Mouse (Mus musculus) forebrain, embryonic 13.5 days (tissue): ENCODE measurements at regions not wholly inside any gene's neighbourhood (a gene's known extent, or its start where the extent isn't known, plus 50 kb on each side); places are given as distances from the start of the nearest gene placed in this dataset.

Source experiments
- ATAC-seq: fragments of 200-750 bp; cut with Nextera tagmentation; 2 replicates; pipeline ENCODE4 v1.8.0; 2017
- H3K27ac ChIP-seq: fragments of 300-500 bp; sonication (generic); 2 replicates; pipeline ENCODE4 v1.5.1; 2015; ENCODE audit warnings: inconsistent platforms, mild to moderate bottlenecking, moderate library complexity
- H3K27me3 ChIP-seq: fragments of 300-500 bp; sonication (generic); 2 replicates; pipeline ENCODE4 v1.6.1; 2015; ENCODE audit warnings: mild to moderate bottlenecking, inconsistent platforms
- H3K36me3 ChIP-seq: fragments of 300-500 bp; sonication (generic); 2 replicates; pipeline ENCODE4 v1.6.1; 2015; ENCODE audit warnings: mild to moderate bottlenecking, inconsistent platforms; ENCODE audit not compliant: poor library complexity, severe bottlenecking
- H3K4me1 ChIP-seq: fragments of 300-500 bp; sonication (generic); 2 replicates; pipeline ENCODE4 v1.6.1; 2015; ENCODE audit warnings: inconsistent platforms
- H3K4me2 ChIP-seq: fragments of 300-500 bp; sonication (generic); 2 replicates; pipeline ENCODE4 v1.6.1; 2015; ENCODE audit warnings: inconsistent platforms, mild to moderate bottlenecking, moderate library complexity
- H3K4me3 ChIP-seq: fragments of 300-500 bp; sonication (generic); 2 replicates; pipeline ENCODE4 v1.5.1; 2015; ENCODE audit warnings: mild to moderate bottlenecking, inconsistent platforms
- H3K9ac ChIP-seq: fragments of 300-500 bp; sonication (generic); 2 replicates; pipeline ENCODE4 v1.6.1; 2015; ENCODE audit warnings: mild to moderate bottlenecking, inconsistent platforms
- H3K9me3 ChIP-seq: fragments of 300-500 bp; sonication (generic); replicated peaks from 2 replicates; pipeline ENCODE4 v1.6.1; 2016; ENCODE audit warnings: inconsistent platforms
- WGBS: fragments of 180-500 bp; shearing (Covaris S2); methylation state at CpG from one replicate; pipeline ENCODE4 v1.1.7; 2015; 5-methylcytosine and 5-hydroxymethylcytosine counted together

GRCm38 (mm10) chr19:56199401-56200150, 87.4 kb upstream of the Habp2 start:
- H3K27ac ChIP-seq = no peak overlapping the region
- no peaks in the 10 kb centered on the region for H3K36me3 ChIP-seq
- no peak for ATAC-seq
- peaks cover 67% of the 10 kb centered on the region for H3K27me3 ChIP-seq
- H3K9me3 ChIP-seq = no peaks in the 10 kb centered on the region
- H3K4me1 ChIP-seq = no peaks in the 10 kb centered on the region
- no peak overlapping the region for H3K9ac ChIP-seq
- 58% methylated on average over 14 of the region's 14 CpGs for whole genome bisulfite sequencing
- H3K4me3 ChIP-seq = no peak overlapping the region
- H3K4me2 ChIP-seq = no peak overlapping the region

GRCm38 (mm10) chr19:56201007-56201682, 85.8 kb upstream of the Habp2 start:
- Histone ChIP-seq H3K27me3 (peaks cover 59% of the 10 kb centered on the region), H3K27ac (no peak overlapping the region), H3K4me1 (no peaks in the 10 kb centered on the region), H3K36me3 (no peaks in the 10 kb centered on the region), H3K9ac (no peak overlapping the region), H3K4me2 (no peak overlapping the region), H3K4me3 (no peak overlapping the region), H3K9me3 (no peaks in the 10 kb centered on the region)
- 86% methylated on average over 9 of the region's 9 CpGs for WGBS
- no peak for ATAC-seq

GRCm38 (mm10) chr19:56201738-56202480, 85.0 kb upstream of the Habp2 start:
- Histone ChIP-seq H3K27me3 (peaks cover 51% of the 10 kb centered on the region), H3K36me3 (no peaks in the 10 kb centered on the region), H3K9me3 (no peaks in the 10 kb centered on the region), H3K4me2 (no peak overlapping the region), H3K27ac (no peak overlapping the region), H3K4me1 (no peaks in the 10 kb centered on the region), H3K9ac (no peak overlapping the region), H3K4me3 (no peak overlapping the region)
- ATAC-seq = peak; percentile 68; the same call in 1 of the 2 replicates

GRCm38 (mm10) chr19:56202481-56203130, 84.3 kb upstream of the Habp2 start:
- Histone ChIP-seq H3K4me3 (no peak overlapping the region), H3K9ac (no peak overlapping the region), H3K4me2 (no peak overlapping the region), H3K9me3 (no peaks in the 10 kb centered on the region), H3K27me3 (peaks cover 44% of the 10 kb centered on the region), H3K4me1 (no peaks in the 10 kb centered on the region), H3K27ac (no peak overlapping the region), H3K36me3 (no peaks in the 10 kb centered on the region)
- WGBS = 84% methylated on average over 9 of the region's 9 CpGs
- ATAC-seq = no peak

GRCm38 (mm10) chr19:56218536-56218935, 68.4 kb upstream of the Habp2 start:
- 86% methylated on average over 6 of the region's 6 CpGs for WGBS

GRCm38 (mm10) chr19:56220724-56221407, 66.1 kb upstream of the Habp2 start:
- H3K9me3 ChIP-seq = no peaks in the 10 kb centered on the region
- H3K4me2 ChIP-seq = peak overlapping the region; percentile 35
- peak overlapping the region; percentile 65 for H3K27ac ChIP-seq
- peaks cover 8% of the 10 kb centered on the region; the same call in 1 of the 2 replicates for H3K27me3 ChIP-seq
- H3K9ac ChIP-seq = peak overlapping the region; percentile 52
- peaks cover 10% of the 10 kb centered on the region; the same call in 1 of the 2 replicates for H3K4me1 ChIP-seq
- H3K36me3 ChIP-seq = no peaks in the 10 kb centered on the region
- peak; percentile 77 for ATAC-seq
- 27% methylated on average over 15 of the region's 15 CpGs for WGBS
- no peak overlapping the region for H3K4me3 ChIP-seq

More at GRCm38 (mm10) chr19:56218536-56218935, 68.4 kb upstream of the Habp2 start:
- H3K4me2 ChIP-seq = no peak overlapping the region
- no peak overlapping the region for H3K27ac ChIP-seq
- no peaks in the 10 kb centered on the region for H3K36me3 ChIP-seq
- no peaks in the 10 kb centered on the region for H3K9me3 ChIP-seq
- peaks cover 10% of the 10 kb centered on the region; the same call in 1 of the 2 replicates for H3K4me1 ChIP-seq
- ATAC-seq = no peak
- peaks cover 7% of the 10 kb centered on the region; the same call in 1 of the 2 replicates for H3K27me3 ChIP-seq
- H3K4me3 ChIP-seq = no peak overlapping the region
- no peak overlapping the region for H3K9ac ChIP-seq

- Histone ChIP-seq H3K27me3 (peaks cover 9% of the 10 kb centered on the region; the same call in 1 of the 2 replicates), H3K4me1 (peaks cover 10% of the 10 kb centered on the region; the same call in 1 of the 2 replicates), H3K9ac (no peak overlapping the region), H3K4me2 (no peak overlapping the region), H3K27ac (no peak overlapping the region), H3K36me3 (no peaks in the 10 kb centered on the region), H3K9me3 (no peaks in the 10 kb centered on the region), H3K4me3 (no peak overlapping the region)
- no peak for ATAC-seq
- 84% methylated on average over 4 of the region's 4 CpGs for WGBS
Observed at GRCm38 (mm10) chr19:56222496-56222895, 64.4 kb upstream of the Habp2 start.

GRCm38 (mm10) chr19:56225039-56225438, 61.9 kb upstream of the Habp2 start:
- ATAC-seq = no peak
- no peak overlapping the region for H3K4me3 ChIP-seq
- no peaks in the 10 kb centered on the region for H3K9me3 ChIP-seq
- no peaks in the 10 kb centered on the region for H3K36me3 ChIP-seq
- H3K27ac ChIP-seq = no peak overlapping the region
- WGBS = 43% methylated on average over 7 of the region's 7 CpGs
- no peak overlapping the region for H3K4me2 ChIP-seq
- peaks cover 7% of the 10 kb centered on the region; the same call in 1 of the 2 replicates for H3K27me3 ChIP-seq
- H3K4me1 ChIP-seq = peaks cover 10% of the 10 kb centered on the region; the same call in 1 of the 2 replicates
- H3K9ac ChIP-seq = no peak overlapping the region

- no peak overlapping the region for H3K27ac ChIP-seq
- no peak overlapping the region for H3K9ac ChIP-seq
- WGBS = 83% methylated on average over 3 of the region's 3 CpGs
- no peaks in the 10 kb centered on the region for H3K36me3 ChIP-seq
- H3K4me2 ChIP-seq = no peak overlapping the region
- no peak overlapping the region for H3K4me3 ChIP-seq
- H3K9me3 ChIP-seq = no peaks in the 10 kb centered on the region
- H3K27me3 ChIP-seq = peaks cover 9% of the 10 kb centered on the region; the same call in 1 of the 2 replicates
- H3K4me1 ChIP-seq = peaks cover 8% of the 10 kb centered on the region; the same call in 1 of the 2 replicates
- no peak for ATAC-seq
Observed at GRCm38 (mm10) chr19:56225518-56225917, 61.4 kb upstream of the Habp2 start.

GRCm38 (mm10) chr19:56228586-56228985, 58.4 kb upstream of the Habp2 start:
- no peak overlapping the region for H3K4me2 ChIP-seq
- H3K9ac ChIP-seq = no peak overlapping the region
- no peaks in the 10 kb centered on the region for H3K36me3 ChIP-seq
- peaks cover 6% of the 10 kb centered on the region for H3K9me3 ChIP-seq
- no peak overlapping the region for H3K4me3 ChIP-seq
- H3K4me1 ChIP-seq = peaks cover 16% of the 10 kb centered on the region
- peaks cover 9% of the 10 kb centered on the region; the same call in 1 of the 2 replicates for H3K27me3 ChIP-seq
- ATAC-seq = no peak
- no peak overlapping the region for H3K27ac ChIP-seq

GRCm38 (mm10) chr19:56231430-56231829, 55.5 kb upstream of the Habp2 start:
- H3K9ac ChIP-seq = no peak overlapping the region

More at GRCm38 (mm10) chr19:56231430-56231829, 55.5 kb upstream of the Habp2 start:
- ATAC-seq = peak; percentile 59; the same call in 1 of the 2 replicates
- WGBS = 48% methylated on average over 8 of the region's 8 CpGs
- Histone ChIP-seq H3K27ac (0 out of 2 replicates have a peak overlapping the region, but pooled peaks have one; percentile 32), H3K36me3 (no peaks in the 10 kb centered on the region), H3K4me3 (0 out of 2 replicates have a peak overlapping the region, but pooled peaks have one; percentile 2), H3K27me3 (peaks cover 3% of the 10 kb centered on the region; the same call in 1 of the 2 replicates), H3K4me2 (peak overlapping the region; percentile 38), H3K9me3 (peaks cover 6% of the 10 kb centered on the region), H3K4me1 (peaks cover 25% of the 10 kb centered on the region)
